In genomic region chr4:132693366-132693765, GRCm38 (mm10) we compare ENCODE assay signal across 35 mouse cellular contexts.
"Had no signal": no experiment of that assay in that cellular context is flagged by ENCODE, and none has a peak within 500 bp of the region (broad histone marks: within the 10 kb centered on the region; RNA-seq: fewer than 3 reads in every experiment).

No protein-coding gene starts in this region.

- H3K9me3 ChIP-seq: heart, embryonic 10.5 days; heart, embryonic 12.5 days; heart, embryonic 13.5 days; heart, embryonic 15.5 days; hindbrain, embryonic 10.5 days; hindbrain, embryonic 12.5 days; hindbrain, embryonic 13.5 days; hindbrain, embryonic 15.5 days; intestine, embryonic 15.5 days; kidney, embryonic 15.5 days had no signal

- H3K4me1 ChIP-seq: heart, embryonic 10.5 days; heart, embryonic 12.5 days; heart, embryonic 13.5 days; heart, embryonic 15.5 days; hindbrain, embryonic 10.5 days; hindbrain, embryonic 12.5 days; hindbrain, embryonic 13.5 days; hindbrain, embryonic 15.5 days; intestine, embryonic 15.5 days; kidney, embryonic 15.5 days had no signal

- H3K4me2 ChIP-seq: heart, embryonic 11.5 days; heart, embryonic 12.5 days; heart, embryonic 13.5 days; heart, embryonic 15.5 days; hindbrain, embryonic 12.5 days; hindbrain, embryonic 13.5 days; hindbrain, embryonic 14.5 days; hindbrain, embryonic 15.5 days; intestine, embryonic 15.5 days; kidney, embryonic 15.5 days had no signal

- H3K27ac ChIP-seq: heart, embryonic 10.5 days; heart, embryonic 13.5 days; heart, embryonic 15.5 days; hindbrain, embryonic 10.5 days; hindbrain, embryonic 12.5 days; hindbrain, embryonic 13.5 days; hindbrain, embryonic 14.5 days; hindbrain, embryonic 15.5 days; hindbrain, postnatal 0 days; intestine, embryonic 15.5 days; kidney, embryonic 15.5 days; kidney, postnatal 0 days; layer of hippocampus, adult 2 months had no signal

- H3K9ac ChIP-seq: heart, embryonic 12.5 days; heart, embryonic 13.5 days; heart, embryonic 15.5 days; hindbrain, embryonic 12.5 days; hindbrain, embryonic 13.5 days; hindbrain, embryonic 14.5 days; hindbrain, embryonic 15.5 days; intestine, embryonic 15.5 days; kidney, embryonic 15.5 days had no signal

- ATAC-seq: hindbrain, embryonic 16.5 days; hindbrain, postnatal 0 days; inflammation-experienced regulatory T-cells, adult 6 months; intestine, embryonic 15.5 days; intestine, embryonic 16.5 days; intestine, postnatal 0 days had no signal

- DNase-seq: heart, postnatal 10 days; heart, postnatal 14 days; heart, postnatal 36 days; heart, postnatal 4 days; kidney, adult 11 months; kidney, adult 18-20 months; kidney, adult 2 months; kidney, adult 8-10 months; kidney, adult 9 months; kidney, postnatal 10 days; kidney, postnatal 14 days; kidney, postnatal 25 days; kidney, postnatal 36 days; kidney, postnatal 4 days; layer of hippocampus, adult 9-11 months; layer of hippocampus, postnatal 36 days had no signal

- H3K4me3 ChIP-seq: heart, embryonic 10.5 days; heart, embryonic 12.5 days; heart, embryonic 13.5 days; heart, embryonic 15.5 days; hindbrain, embryonic 10.5 days; hindbrain, embryonic 12.5 days; hindbrain, embryonic 13.5 days; hindbrain, embryonic 15.5 days; intestine, embryonic 15.5 days; kidney, embryonic 15.5 days; layer of hippocampus, adult 2 months had no signal

- H3K27me3 ChIP-seq: heart, embryonic 12.5 days; heart, embryonic 13.5 days; heart, embryonic 15.5 days; hindbrain, embryonic 12.5 days; hindbrain, embryonic 13.5 days; hindbrain, embryonic 15.5 days; intestine, embryonic 15.5 days; kidney, embryonic 15.5 days had no signal
